Mouse (Mus musculus) hindbrain, embryonic 16.5 days (tissue): ENCODE measurements around the gene Inpp4b. TPM values are rescaled to one million over a fixed set of nuclear protein-coding genes. Genes with fewer than 3 reads are reported as not detected.
A peak's percentile ranks its signal among the peaks of the same experiment; 100 is the strongest.

Experiments used
- ATAC-seq: fragments of 200-750 bp; cut with Nextera tagmentation; 2 replicates; pipeline ENCODE4 v1.8.0; 2017; ENCODE audit warnings: moderate TSS enrichment, moderate library complexity
- H3K27ac ChIP-seq: fragments of 300-500 bp; sonication (generic); 2 replicates; pipeline ENCODE4 v1.5.1; 2014; ENCODE audit warnings: low read depth, mild to moderate bottlenecking, control low read depth, low read length, moderate library complexity
- H3K27me3 ChIP-seq: fragments of 300-500 bp; sonication (generic); replicated peaks from 2 replicates; pipeline ENCODE4 v1.6.1; 2014; ENCODE audit warnings: low read length; ENCODE audit not compliant: control insufficient read depth, insufficient read depth
- H3K36me3 ChIP-seq: fragments of 300-500 bp; sonication (generic); 2 replicates; pipeline ENCODE4 v1.6.1; 2014; ENCODE audit warnings: mild to moderate bottlenecking, low read length, moderate library complexity, mixed read lengths; ENCODE audit not compliant: control insufficient read depth, insufficient read depth
- H3K4me1 ChIP-seq: fragments of 300-500 bp; sonication (generic); 2 replicates; pipeline ENCODE4 v1.6.1; 2014; ENCODE audit warnings: low read depth, low read length; ENCODE audit not compliant: control insufficient read depth, insufficient read depth
- H3K4me2 ChIP-seq: fragments of 300-500 bp; sonication (generic); 2 replicates; pipeline ENCODE4 v1.6.1; 2014; ENCODE audit warnings: mild to moderate bottlenecking, low read length, control low read depth, moderate library complexity
- H3K4me3 ChIP-seq: fragments of 300-500 bp; sonication (generic); 2 replicates; pipeline ENCODE4 v1.5.1; 2014; ENCODE audit warnings: mild to moderate bottlenecking, low read length, control low read depth, moderate library complexity
- H3K9ac ChIP-seq: fragments of 300-500 bp; sonication (generic); 2 replicates; pipeline ENCODE4 v1.6.1; 2014; ENCODE audit warnings: low read depth, mild to moderate bottlenecking, control low read depth, low read length, moderate library complexity
- H3K9me3 ChIP-seq: fragments of 300-500 bp; sonication (generic); 2 replicates; pipeline ENCODE4 v1.6.1; 2014; ENCODE audit warnings: mild to moderate bottlenecking, low read length, moderate library complexity; ENCODE audit not compliant: control insufficient read depth
- WGBS: fragments of 180-500 bp; shearing (Covaris S2); extraction: QIAGEN DNeasy Blood & Tissue Kit; methylation state at CpG from one replicate; pipeline ENCODE4 v1.1.7; 2014; 5-methylcytosine and 5-hydroxymethylcytosine counted together
- polyA plus RNA-seq: library from polyadenylated mRNA; unstranded; fragments of >200 nt; fragmentation: Nextera tagmentation; extraction: Ambion mirVana; gene quantifications from 2 replicates; pipeline ENCODE4 v1.2.1, GENCODE M21; 2015

Inpp4b gene
- polyA plus RNA-seq, 1 experiment from 2014 or later: 13.6 TPM

DNA sequence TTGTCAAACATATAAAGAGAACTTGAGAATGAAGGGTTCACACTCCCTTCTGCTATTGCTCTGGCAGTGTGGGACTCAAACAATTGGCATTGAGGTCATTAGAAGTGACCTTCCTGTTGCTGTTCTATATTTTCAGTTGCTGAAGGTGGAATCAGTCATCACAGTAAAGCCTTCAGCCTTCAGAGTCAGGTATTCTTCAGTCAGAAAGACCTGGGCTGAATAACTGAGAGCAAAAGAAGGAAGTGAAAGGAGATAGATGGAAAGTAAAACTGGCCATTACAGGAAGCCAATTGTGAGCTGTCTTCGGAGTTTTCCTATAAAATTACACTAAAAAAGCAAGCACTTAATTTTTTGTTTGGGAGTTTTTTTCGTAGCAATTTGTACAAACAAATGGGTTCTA is 107.4 kb downstream of the Inpp4b start:
- Histone ChIP-seq H3K4me2 (no peak overlapping the region), H3K27ac (no peak overlapping the region), H3K36me3 (no peaks in the 10 kb centered on the region), H3K4me3 (no peak overlapping the region), H3K27me3 (no peaks in the 10 kb centered on the region), H3K9ac (no peak overlapping the region), H3K9me3 (no peaks in the 10 kb centered on the region), H3K4me1 (no peaks in the 10 kb centered on the region)
- no peak for ATAC-seq
- 88% methylated on average over 2 of the region's 2 CpGs for WGBS

DNA sequence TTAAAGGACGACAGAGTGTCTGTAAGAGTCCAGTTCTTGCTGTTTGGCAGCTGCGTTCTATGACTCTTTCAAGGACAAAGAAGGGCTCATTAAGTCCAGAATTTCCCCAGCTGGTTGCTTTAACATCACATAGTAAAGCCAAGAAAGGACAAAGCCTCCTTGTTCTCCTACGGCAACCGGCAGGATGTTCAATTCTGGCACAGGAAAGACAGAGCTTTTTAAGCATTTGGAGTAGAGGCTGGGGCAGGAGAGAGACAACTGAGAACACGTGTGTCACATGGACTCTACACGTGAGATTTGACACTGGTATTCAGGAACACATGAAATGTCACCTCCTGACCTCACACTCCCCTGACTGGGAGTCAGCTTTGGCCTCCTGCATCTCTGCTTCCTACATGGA is 109.7 kb downstream of the Inpp4b start:
- H3K4me1 ChIP-seq: no peaks in the 10 kb centered on the region
- H3K36me3 ChIP-seq: no peaks in the 10 kb centered on the region
- no peak overlapping the region for H3K27ac ChIP-seq
- no peak overlapping the region for H3K4me3 ChIP-seq
- ATAC-seq: peak; percentile 89
- no peak overlapping the region for H3K9ac ChIP-seq
- WGBS: 20% methylated on average over 6 of the region's 6 CpGs
- H3K9me3 ChIP-seq: no peaks in the 10 kb centered on the region
- H3K4me2 ChIP-seq: no peak overlapping the region
- H3K27me3 ChIP-seq: no peaks in the 10 kb centered on the region

DNA sequence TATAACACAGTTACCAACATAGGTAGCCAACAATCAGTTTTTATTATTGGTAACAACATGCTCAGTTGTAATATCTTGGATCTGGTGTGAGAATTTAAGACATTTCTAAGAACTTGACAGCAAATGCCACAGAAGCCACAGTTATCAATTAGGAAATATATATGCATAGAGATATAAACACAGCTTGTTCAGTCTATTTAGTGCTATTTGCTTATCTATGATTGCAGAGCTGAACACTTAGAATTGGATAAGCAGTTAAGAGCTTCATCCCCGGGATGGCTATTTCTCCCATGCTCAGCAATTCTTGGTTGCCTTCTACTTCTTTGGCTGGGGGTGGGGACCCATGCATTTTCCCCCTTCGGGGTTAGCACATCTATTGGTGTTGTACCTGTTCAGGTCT is 112.5 kb downstream of the Inpp4b start:
- no peaks in the 10 kb centered on the region for H3K9me3 ChIP-seq
- H3K27ac ChIP-seq: no peak overlapping the region
- no peak for ATAC-seq
- no peak overlapping the region for H3K9ac ChIP-seq
- 82% methylated on average over 2 of the region's 2 CpGs for WGBS
- no peak overlapping the region for H3K4me3 ChIP-seq
- no peaks in the 10 kb centered on the region for H3K27me3 ChIP-seq
- H3K4me1 ChIP-seq: no peaks in the 10 kb centered on the region
- H3K4me2 ChIP-seq: no peak overlapping the region
- no peaks in the 10 kb centered on the region for H3K36me3 ChIP-seq

DNA sequence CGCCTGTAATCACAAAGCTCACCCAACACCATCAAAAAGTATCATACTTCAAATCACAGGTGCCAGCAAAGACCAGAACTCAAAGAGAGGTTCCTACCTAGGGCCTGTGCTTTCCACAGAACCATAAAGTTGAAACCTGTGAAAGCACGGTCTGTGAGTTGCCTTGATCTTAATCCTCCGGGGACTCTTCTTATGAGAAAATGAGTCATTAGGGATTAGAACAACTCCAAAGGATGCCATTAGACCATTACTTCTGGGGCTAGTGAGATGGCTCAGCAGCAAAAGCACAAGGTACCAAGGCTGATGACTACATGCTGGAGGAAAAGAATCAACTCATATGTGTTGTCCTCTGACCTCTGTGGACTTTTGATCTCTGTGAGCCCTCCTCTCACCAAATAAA is 121.4 kb downstream of the Inpp4b start:
- no peak for ATAC-seq
- WGBS: 85% methylated on average over 3 of the region's 3 CpGs
- Histone ChIP-seq H3K27me3 (no peaks in the 10 kb centered on the region), H3K27ac (no peak overlapping the region), H3K36me3 (no peaks in the 10 kb centered on the region), H3K9ac (no peak overlapping the region), H3K4me1 (no peaks in the 10 kb centered on the region), H3K4me2 (no peak overlapping the region), H3K9me3 (no peaks in the 10 kb centered on the region), H3K4me3 (no peak overlapping the region)

DNA sequence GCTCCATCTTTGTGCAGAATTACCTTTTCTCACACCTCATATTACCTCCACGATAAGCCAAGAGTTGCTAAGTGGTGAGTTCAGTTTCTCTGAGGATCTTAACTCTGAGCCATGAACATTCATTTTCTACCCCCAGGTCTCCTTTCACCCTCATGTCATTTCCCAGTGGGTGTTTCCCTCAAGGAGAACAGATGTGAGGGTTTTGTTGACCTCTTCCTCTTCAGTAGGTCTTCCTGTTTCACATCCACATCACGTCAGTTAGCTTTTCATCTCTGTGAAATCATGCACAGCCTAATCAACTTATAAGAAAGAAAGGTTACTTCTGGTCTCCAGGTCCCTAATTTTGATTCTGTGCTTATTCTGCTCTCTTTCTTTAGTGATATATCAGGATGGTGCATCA is 124.4 kb downstream of the Inpp4b start:
- no peaks in the 10 kb centered on the region for H3K9me3 ChIP-seq
- no peak overlapping the region for H3K27ac ChIP-seq
- H3K4me2 ChIP-seq: no peak overlapping the region
- no peak for ATAC-seq
- no peaks in the 10 kb centered on the region for H3K36me3 ChIP-seq
- no peaks in the 10 kb centered on the region for H3K4me1 ChIP-seq
- no peaks in the 10 kb centered on the region for H3K27me3 ChIP-seq
- 83% methylated on average over 2 of the region's 2 CpGs for WGBS
- no peak overlapping the region for H3K9ac ChIP-seq
- H3K4me3 ChIP-seq: no peak overlapping the region

DNA sequence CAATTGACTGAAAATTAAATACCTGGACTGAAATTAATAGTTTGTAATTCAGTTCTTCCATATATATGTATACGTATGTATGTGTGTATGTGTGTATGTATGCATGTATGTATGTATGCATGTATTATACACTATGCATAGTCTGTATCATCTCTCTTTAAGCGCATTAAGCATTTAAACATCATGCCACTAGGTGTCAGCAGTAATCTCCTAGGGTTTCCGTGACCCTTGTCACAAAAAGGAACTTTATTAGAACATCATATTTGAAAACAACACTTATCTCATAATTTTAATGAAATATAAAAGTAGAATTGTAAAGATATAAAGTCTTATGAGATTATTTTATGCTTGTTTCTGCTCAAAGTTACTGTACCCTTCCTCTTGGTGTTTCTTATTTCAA is 136.3 kb downstream of the Inpp4b start:
- Histone ChIP-seq H3K9ac (no peak overlapping the region), H3K27me3 (no peaks in the 10 kb centered on the region), H3K4me2 (no peak overlapping the region), H3K36me3 (no peaks in the 10 kb centered on the region), H3K27ac (no peak overlapping the region), H3K4me1 (no peaks in the 10 kb centered on the region), H3K9me3 (no peaks in the 10 kb centered on the region), H3K4me3 (no peak overlapping the region)
- 35% methylated on average over 3 of the region's 3 CpGs for WGBS
- ATAC-seq: no peak

DNA sequence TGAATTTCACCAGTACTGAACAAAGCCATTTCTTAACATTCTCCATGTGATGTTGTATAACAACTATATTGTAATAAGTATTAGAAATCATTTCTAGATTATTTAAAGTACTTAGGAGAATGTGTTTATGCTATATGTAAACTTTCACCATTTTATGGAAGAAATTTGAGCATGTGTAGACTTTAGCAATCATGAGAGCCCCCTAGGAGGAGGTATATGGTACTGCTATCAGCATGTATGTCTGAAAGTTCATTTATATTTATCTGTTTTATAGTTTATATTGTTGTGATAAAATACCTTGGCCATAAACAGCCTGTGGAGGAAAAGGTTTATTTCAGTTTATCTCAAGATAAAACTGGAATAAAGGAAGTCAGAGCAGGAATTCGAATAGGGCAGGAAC is 141.5 kb downstream of the Inpp4b start:
- H3K27me3 ChIP-seq: no peaks in the 10 kb centered on the region
- WGBS: 92% methylated on average over 1 of the region's 1 CpGs
- H3K4me3 ChIP-seq: no peak overlapping the region
- H3K36me3 ChIP-seq: no peaks in the 10 kb centered on the region
- H3K9ac ChIP-seq: no peak overlapping the region
- ATAC-seq: no peak
- H3K4me1 ChIP-seq: no peaks in the 10 kb centered on the region
- no peak overlapping the region for H3K4me2 ChIP-seq
- H3K27ac ChIP-seq: no peak overlapping the region
- H3K9me3 ChIP-seq: no peaks in the 10 kb centered on the region

DNA sequence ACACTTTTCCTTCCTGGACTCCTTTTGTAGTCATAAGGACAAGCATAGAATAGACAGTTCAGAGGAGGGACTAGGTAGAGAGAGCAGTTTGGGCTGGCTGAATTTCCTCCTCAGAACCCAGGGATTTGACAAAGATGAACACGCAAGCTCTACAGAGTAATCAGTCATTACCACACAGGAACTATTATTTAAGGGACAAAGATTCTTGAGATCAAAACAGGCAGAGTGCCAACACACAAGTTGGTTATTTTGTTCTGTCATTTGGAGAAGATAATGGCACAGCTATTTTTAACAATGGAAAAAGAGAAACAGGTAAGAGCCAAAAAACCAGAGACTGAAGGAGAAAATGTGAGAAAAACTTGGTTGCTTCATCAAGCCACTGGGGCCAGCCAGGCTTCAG is 143.3 kb downstream of the Inpp4b start:
- WGBS: 86% methylated on average over 1 of the region's 1 CpGs
- H3K4me3 ChIP-seq: no peak overlapping the region
- H3K4me2 ChIP-seq: no peak overlapping the region
- no peaks in the 10 kb centered on the region for H3K27me3 ChIP-seq
- H3K9me3 ChIP-seq: no peaks in the 10 kb centered on the region
- no peak overlapping the region for H3K9ac ChIP-seq
- H3K36me3 ChIP-seq: no peaks in the 10 kb centered on the region
- no peaks in the 10 kb centered on the region for H3K4me1 ChIP-seq
- no peak for ATAC-seq
- no peak overlapping the region for H3K27ac ChIP-seq

DNA sequence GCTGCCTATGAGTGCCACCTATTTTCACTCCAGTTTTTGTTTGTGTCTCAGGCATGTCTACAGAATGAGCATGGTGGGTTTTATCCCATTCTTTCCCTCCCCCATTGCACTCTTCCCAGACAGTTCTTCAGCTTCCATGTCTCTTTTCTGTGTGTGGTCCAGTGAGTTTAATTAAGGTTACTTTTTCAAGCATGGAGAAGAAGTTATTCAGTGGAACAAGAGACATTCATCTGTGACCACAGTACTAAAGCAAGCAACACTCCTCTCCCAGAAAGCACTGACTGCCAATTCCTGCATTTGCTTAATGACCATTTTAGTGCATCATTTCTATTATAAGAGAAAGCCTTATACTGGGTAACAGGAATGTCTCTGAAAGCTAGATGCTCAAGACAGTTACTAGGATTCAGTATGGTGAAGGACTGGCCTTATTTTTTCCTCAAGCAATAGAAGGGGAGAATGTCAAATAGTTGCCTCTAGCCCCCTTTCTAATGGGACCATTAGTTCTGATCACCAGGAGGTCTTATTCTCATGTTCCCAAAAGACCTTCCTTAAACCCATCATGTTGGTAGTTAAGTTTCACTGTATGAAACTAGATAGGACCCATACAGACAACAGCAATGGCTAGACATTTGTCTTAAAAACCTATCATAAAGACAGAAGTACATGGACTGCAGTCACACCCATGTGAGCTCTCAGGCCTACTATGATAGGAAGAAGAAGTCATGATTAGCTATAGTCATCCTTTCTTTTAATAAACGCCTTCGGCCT is 147.7 kb downstream of the Inpp4b start:
- Histone ChIP-seq H3K4me1 (no peaks in the 10 kb centered on the region), H3K9ac (no peak overlapping the region), H3K4me3 (no peak overlapping the region), H3K36me3 (no peaks in the 10 kb centered on the region), H3K9me3 (no peaks in the 10 kb centered on the region), H3K4me2 (no peak overlapping the region), H3K27ac (no peak overlapping the region), H3K27me3 (no peaks in the 10 kb centered on the region)
- no peak for ATAC-seq
- 82% methylated on average over 2 of the region's 2 CpGs for WGBS
